Mouse (Mus musculus): ENCODE measurements around the gene Nudt22. TPM values are rescaled to one million over a fixed set of nuclear protein-coding genes. Genes with fewer than 3 reads are reported as not detected.

The Nudt22 gene
- polyA plus RNA-seq, 2 experiments from 2014 or later = 29.8 to 33.4 TPM

DNA sequence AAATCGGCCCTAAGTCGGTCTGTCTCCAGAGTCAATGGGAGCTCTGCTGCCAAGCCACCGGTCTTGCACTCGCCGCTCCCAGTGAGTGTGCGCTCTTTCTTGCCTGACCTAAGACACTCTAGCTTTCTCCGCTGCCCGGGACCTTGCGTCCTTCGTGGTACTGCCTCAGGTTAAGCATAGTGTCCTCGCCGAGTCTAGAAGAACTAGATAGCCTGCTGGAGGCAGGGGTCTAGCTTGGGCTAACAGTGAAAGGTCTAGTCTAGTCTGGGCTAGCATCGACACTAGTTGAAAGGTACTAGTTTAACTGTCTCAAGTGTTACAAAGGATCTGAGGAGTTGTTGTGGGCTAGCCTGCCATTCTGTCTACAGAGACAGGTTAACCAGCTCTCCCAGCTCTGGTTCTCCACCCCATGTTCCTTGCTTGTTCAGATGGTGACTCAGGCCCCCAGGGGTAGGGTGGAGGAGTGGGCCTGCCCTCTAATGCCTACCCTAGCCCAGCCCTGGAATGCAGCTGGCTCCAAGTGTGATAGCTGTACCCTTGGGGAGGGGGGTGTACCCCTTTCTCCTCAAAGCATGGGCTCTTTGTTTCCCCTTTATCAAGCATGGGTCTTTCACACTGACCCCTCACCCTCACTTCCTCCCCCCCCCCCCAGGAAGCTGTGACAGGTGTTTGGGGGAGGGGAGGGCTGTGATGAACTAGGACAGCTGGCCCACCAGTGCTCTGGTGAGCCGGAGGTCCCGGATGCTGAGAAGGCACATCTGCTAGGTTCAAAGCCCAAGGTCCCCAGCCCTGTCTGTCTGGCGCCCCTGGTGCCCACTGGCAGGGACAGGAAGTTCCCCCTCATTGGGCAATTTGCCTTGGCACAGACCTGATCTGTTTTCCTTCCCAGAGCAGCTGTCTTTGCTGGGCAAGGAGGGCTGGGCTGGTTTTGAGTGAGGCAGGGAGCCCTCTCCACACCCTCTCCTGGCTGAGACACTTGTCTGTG lies 20.1 kb downstream of the Nudt22 start, which contains the start of gene Plcb3:
Gene Plcb3, minus strand, starts transcription at position 934 of the 985 bp plus-strand sequence.
- ATAC-seq = no peak

DNA sequence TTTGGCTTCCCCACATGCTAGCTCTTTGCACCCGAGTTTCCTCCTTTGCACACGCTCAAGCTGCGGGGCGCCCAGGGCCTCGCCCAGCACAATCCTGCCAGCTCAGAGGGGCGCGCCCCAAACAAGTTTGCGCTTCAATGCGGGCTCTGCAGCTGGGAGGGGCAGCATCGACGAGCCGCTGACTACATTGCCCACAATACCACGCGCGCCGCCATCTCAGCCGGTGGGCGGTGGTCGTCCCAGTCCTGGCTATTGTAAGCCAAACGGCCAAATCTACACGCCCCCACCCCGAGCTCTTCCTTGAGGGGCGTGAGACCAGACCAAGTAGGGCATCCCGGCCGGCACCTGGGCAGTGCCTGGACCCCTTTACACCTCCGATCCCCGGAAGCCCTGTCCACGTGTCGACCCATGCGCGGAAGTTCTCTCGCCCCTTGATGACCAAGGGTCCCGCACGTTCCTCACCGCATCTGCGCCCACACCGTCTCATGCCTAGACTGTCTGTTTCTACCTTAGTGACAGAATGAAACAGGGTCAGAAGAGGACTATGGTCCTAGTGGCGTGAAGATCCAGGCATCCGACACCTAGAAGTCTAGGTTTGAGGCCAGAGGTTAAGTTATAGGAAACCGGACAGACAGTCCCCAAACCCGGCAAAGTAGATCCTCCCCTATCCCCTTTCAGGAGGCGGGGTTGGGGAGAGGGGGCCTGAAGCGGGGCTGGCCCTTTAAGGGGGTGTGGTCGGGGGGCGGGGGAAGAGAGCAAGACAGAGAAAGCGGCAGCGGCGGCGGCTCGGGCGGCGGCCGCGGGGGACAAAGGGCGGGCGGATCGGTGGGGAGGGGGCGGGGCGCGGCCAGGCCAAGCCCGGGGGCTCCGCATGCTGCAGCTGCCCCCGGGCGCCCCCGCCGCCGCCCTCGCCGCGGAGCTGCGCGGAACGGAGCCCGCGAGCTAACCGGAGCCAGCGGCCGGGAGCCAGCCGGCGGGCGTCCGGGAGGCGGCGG lies 21.4 kb downstream of the Nudt22 start, which contains the start of gene Ppp1r14b:
Gene Ppp1r14b, plus strand, starts transcription at position 758 of the 995 bp plus-strand sequence.
- ATAC-seq = peak; percentile 41

DNA sequence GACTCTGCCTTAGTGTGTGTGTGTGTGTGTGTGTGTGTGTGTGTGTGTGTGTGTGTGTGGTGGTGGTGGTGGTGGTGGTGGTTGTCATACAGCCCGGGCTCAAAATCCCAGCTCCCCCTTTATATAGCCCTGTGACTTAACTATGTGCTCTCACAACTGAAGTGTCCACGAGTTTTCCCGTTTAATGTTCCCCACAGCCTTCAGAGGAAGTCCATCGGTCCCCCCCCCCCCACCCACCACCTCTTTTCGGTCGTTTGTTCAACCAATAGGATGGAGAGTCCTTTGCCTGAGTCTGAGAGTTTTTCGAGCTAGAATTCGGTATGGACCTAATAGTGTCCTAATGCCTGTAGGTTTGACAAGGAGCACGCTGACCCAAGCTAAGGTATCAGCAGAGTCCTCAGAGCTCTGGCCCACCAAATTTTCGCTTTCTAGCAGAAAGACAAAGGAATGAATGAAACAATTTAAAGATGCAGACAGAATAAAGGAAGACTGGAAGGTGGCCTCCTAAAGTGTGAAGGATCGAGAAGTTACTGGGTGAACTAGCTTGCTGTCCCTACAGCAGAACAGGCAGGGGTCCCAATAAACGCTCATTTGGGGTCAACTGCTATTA lies 22.2 kb downstream of the Nudt22 start:
- ATAC-seq = no peak

DNA sequence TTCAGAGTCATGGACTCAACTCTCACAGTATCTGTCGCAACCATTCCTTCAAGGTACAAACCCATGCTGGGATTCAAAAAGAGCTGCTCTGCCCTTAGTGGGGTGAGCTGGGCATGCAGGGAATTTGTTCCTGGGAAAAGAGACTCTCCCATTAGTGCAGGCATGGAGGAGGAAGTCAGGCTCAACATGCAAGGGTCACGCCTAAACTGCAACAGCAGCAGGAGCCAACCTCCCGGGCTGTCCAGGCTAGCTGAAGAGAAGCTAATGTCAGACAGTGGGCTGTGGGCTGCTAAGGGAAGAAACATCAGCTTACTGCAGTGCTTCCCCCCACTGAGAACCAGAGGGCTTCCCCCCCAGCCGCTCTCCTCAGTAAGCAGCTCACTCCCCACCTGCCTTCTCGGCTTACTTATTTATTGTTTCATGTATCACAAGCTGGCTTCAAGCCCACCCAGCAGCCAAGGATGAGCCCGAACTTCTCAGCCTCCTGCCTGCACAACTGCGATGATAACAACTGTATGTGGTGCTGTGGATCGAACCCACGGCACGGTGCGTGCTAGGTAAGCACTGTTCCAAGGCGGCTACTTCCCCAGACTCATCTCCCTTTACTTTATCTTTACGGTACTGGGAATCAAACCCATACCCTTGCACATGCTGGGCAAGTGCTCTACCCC lies 23.5 kb downstream of the Nudt22 start:
- ATAC-seq = no peak

DNA sequence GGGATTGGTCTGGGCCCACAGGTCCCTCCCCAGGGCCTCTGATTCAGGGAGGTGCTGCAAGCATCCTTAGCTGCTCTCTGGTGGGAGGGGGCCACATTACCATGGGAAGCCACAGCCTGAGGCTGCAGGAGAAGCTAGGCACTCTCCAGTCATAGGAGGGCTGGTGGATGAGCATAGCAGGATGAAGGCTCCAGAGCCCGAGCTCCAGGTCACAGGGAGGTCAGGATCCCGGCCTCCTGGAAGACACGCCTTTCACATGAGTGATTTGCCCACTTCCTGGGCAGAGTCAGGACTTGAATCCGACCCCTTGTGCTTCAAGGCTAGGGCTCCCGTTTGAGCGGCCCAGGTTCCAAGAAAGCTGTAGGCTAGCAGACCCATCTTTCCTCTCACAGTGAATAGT lies 24.3 kb downstream of the Nudt22 start:
- ATAC-seq = no peak

DNA sequence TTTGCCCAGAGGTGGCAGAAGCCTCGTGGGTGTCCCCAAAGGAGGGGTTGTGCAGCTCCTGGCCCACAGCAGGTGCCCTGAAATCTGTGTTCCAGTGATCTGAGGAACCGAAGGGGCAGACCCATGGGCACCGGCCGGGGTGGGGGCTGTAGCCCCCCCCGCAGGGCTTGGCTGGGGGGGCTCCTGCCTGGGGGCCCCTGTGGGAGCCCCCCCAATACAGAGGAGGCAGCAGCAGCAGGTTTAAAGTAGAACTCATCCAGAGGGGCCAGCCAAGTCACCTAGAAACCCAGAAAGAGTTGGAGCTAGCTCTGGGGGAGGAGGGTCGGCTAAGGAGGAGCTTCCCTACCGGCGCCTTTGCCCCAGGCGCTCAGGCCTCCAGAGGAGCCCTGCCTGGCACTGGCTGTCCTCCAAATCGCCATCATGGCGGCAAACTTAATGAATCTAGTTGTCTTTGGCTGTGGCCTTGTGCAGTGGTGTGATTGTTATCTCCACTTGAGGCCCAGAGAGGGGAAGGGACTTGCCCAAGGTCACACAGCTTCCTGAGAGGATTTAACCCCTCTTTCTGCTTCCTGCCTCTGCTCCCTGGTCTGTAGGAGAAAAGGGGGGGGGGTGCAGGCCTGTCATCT lies 25.3 kb downstream of the Nudt22 start:
- peak; percentile 16 for ATAC-seq

DNA sequence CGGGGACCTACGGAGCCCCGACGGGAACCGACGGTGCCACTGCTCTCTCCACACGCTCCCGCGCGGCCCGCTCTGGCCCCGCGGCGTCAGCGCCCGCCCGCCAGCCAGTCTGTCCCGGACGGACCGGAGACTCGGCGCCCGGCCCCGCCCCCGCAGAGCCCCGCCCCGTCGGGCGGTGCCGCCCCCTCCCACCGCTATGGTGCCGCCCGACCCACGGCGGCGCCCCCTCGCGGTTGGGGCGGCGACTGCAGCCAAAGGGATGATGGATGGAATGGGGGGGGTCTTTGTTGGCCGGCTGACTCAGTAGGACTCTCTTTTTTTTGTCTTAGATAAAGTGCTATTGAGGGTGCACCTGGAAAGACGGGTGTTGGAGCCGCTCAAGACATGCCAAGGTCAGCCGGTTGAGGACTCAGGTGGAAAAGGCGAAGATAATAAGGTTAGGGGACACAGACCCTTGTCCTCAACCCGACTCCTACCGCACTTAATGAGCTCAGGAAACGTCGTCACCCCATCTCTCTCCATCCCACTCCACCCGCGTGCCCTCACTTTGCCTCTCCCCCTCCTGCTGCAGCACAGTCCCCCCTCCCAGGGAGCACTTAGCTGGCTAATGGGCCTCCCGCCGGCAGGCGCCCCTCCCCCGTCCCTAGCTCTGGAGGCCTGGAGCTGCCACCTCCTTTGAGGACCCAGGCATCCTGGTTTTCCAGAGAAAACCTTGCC lies 26.1 kb downstream of the Nudt22 start:
- ATAC-seq = peak; percentile 36

DNA sequence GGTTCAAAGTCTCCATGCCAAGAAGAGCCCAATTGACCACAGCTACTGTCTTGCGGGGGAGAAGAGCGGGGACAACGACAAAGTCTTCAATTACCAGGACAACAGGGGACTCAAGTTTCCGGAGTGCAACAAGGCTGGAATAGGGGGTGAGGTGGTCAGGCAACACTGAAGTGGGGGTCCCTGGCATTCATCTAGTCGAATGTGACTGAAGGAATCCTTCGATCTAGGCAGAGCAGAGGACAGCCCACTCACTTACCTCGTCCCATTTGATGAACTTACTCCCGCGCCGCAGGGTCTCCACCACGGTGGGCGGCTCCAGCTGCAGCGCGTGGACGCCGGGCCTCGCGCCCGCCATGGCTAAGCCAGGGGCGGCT lies 26.6 kb downstream of the Nudt22 start:
- ATAC-seq = no peak

DNA sequence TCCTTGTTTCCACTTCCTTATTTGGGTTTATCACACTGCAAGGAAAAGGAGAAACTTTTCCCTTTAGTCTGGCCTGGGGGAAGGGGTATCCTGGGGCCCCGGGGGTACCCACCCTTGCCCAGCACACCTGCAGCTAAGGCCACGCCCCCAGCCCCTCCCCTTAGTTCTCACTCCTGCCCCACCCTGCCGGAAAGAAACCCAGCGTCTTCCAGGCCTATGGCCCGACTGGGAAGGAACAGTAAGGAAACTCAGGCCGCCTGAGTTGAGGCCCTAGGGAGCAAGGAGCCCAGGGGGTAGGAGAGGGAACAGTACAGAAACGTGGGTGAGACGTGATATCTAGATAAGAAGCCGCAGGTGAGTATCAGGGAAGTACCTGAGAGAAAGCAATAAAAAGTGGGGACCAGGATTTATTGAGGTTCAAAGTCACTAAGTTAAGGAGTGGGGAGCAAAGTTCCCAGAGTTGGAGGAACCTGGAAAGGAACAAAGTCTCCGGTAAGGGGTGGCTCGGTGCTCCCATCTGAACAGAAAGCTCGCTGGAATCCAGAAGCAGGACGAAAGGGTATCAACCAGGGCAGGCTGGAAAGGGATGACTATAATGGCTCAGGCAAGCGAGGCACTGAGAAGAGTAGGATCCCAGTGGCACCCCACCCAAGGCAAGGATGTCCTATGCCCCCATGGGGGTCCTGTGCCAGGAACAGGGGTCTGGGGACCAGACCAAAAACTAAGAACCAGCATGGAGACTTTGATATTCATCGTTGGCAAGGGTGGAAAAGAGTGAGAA lies 27.2 kb downstream of the Nudt22 start:
- no peak for ATAC-seq

DNA sequence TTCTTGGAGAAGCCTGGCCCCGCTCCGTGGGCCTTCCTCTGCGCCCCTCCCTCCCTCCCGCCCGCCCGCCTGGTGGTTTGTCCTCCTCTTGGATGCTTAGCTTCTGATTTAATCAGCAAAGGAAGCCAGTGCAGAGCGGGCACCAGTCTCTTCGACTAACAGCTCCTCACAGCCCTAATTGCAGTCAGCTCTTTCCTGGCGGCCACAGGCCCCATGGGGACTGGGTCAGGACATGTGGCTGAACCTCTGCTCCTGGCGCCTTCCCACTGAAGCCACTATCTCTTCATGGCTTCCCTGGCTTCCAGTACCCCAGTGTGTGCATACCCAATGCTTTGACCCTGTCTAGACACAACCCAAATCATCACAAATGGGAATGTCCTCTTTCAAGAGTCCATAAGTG lies 39.5 kb downstream of the Nudt22 start:
- no peak for ATAC-seq

DNA sequence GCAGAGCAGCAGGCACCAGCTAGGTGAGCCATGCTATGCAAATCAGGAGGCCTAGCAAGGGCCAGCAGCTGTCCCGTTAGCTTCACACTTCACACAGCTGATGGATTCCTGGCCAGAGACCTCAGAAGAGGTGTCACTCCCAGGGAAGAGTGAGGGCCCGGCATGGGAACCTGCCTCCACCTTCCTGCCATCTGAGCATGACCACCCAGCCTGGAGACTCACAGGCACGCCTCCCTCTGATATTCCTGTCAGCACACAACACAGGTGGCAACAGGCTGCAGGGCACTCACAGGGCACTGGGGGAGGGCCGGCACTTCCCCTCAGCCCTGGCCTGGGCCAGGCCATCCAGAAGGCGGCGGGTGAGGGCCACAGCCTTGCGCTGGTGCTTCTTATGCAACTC lies 40.5 kb downstream of the Nudt22 start:
- no peak for ATAC-seq

DNA sequence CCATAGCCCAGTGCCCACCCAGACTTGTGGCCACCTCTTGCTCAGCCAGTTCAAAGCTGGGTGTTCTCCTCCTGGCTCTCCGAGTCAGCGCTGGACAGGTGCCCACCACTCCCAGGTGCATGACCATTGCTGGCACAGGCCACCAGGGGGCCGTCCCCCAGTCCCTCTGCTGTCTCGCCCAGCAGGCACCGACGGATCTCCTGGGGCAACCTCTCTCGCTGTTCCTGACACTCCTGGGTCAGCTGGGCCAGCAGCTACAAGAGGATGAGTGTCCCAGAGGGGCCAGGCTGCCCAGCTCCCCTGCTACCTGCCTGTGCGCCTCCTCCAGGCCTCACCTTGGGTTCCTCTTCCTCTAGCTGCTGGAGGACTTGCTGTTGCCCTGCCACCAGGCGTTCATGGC lies 41.9 kb downstream of the Nudt22 start:
- no peak for ATAC-seq

DNA sequence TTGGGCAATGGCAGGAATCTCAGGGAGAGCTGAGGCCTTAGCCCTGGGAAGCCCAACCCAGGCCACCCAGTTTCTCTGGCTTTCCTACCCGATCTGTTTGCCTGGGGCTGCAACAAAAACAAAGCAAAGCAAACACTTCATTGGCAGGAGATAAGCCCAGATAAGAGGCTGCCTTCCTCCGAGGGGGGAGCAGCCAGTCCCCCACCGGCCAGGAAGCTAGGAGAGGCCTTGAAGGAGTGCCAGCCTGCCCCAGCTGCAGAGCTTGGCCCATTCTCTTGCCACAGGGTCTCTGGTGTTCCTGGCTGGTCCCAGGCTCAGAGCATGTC lies 43.2 kb downstream of the Nudt22 start:
- peak; percentile 26 for ATAC-seq

DNA sequence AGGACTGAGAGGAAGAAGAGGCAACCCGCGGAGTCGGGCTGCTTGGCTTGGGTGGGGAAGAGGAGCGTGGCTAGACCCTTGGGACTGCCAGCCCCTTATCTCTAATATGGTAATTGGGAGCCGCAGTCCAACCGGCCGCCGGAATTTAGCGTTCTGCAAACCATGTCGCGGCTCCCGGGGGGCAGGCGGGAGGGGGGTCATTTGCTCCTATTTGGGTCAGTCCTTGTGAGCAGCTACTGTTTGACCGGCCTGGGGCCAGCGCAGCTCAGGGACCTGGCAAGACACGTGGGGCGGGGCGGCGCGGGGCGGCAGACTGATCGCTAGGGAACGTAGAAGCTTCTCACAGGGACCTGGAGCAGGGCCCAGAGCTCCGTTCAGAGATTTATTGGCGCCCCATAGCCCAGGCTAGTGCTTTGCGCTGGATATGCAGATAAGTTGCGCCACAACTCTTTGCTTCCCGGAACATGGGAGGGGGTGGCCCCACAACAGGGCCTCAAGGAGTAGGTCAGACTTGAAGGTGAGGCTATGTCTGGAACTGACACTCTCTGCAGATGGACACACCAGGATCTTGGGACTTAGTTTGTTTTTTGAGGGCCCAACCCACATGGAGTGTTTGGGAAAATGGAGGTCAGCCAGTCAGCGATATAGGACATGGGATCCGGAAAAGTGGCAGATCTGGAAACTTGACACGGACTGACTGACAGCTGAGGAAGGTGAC lies 43.8 kb downstream of the Nudt22 start:
- no peak for ATAC-seq

DNA sequence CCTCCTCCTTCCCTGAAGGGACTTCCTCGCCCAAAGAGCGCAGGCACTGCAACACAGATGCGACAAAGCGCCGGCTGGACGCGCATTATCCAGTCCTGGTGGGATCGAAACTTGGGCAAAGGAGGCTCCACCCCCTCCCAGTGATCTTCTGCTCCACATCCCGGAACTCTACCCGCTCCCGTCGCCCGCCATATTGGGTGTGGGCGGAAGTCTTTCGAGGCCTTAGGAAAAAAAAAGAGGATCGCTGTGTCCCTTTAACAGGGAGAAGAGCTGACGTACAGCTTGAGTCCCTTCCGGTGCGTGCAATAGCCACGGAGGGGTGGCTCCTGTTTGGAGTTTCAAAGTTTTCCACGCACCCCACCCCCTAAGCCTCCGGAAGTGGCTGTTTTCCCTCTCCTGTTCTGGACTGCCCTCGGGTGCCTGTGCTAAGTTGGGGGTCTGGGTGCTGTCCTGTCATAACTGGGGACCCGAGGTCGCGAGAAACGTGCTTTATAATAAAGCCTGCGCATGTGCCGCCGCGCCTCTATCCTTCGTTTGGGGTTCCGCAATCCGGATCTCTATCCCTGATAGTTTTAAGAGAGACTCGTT lies 44.4 kb downstream of the Nudt22 start:
- ATAC-seq = peak; percentile 46

DNA sequence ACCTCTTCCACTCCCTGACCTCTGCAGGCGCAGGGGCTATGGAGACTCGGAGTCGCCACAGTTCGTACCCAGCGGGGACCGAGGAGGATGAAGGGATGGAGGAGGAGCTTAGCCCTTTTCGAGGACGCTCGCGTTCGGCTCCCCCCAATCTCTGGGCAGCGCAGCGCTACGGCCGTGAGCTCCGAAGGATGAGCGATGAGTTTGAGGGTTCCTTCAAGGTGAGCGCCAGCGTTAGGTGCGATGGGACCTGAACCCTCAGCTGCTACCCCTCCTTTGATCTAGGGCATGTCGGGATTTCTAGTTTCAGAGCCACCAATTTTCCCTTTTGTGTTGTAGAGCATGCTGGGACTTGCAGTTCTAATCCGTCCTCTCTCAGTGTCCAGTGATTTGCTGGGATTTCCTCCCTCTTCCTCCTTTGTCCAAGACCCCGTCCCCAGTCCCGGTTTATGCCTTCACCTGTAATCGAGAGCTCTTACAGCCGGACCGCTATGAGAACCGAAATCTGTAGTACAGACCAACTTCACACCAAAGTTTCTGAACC lies 45.2 kb downstream of the Nudt22 start:
- peak; percentile 21 for ATAC-seq

DNA sequence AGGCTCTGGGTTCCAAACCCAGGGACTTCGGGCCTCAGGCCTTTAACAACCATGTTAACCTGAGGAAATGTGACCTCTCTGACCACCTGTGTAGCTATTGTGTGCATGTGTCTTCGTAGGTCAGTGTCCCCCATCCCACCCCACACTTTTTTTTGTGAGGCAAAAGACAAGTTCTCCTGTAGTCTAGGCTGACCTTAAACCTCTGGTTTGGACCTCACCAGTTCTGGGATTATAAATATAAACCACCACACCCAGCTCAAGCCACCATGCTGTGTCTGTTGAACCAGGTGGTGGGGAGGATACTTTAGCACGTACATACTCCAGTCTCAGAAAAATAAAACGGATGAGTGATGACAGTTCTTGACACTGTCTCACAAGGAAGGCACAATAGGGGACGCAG lies 46.0 kb downstream of the Nudt22 start:
- no peak for ATAC-seq

DNA sequence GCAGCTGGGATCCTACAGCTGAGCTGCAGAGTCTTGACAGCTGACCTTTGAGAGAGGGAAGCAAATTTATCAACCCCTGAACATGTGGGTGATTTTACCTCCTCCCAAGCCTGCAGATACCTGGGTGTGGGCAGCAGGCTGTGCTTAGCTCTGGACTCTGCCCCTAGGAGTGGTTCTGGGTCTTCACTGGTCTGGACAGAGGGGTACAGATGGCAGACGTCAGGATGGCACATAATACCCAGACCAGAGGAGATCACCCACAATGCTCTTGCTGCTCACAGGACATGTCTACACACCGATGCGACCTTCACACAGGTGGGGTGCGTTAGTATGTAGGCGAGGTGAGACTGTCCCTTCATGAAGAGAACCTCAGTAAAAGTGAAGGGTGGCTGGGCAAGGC lies 46.4 kb downstream of the Nudt22 start:
- ATAC-seq = no peak

DNA sequence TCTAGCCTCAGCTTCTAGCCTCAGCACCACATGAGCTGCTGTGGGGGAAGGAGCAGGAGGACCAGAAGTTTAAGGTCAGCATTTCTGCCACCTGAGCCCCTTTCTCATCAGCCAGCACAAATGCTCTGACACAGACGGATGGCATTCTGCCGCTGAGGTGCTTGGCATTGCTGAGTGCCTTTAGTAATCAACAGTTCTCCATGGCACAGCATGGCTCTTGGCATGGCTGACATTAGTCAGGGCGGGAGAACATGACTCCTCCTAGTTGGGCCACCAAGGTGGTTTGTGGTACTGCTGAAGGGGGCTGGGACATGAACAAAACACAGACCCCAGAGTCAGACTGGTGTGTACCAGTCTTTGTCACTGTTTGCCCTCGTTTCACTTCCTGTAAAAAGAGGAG lies 47.7 kb downstream of the Nudt22 start:
- no peak for ATAC-seq
